Mouse (Mus musculus) testis, adult 2 months (tissue): ENCODE data around the gene Sertad3. TPM values are rescaled to one million over a fixed set of nuclear protein-coding genes. Genes with fewer than 3 reads are reported as not detected.

Experiments
- H3K27ac ChIP-seq: fragments of 200-500 bp; 2 replicates; pipeline ENCODE4 v1.5.1; 2012; ENCODE audit warnings: low read depth, low read length; ENCODE audit not compliant: control insufficient read depth, insufficient read depth
- H3K27me3 ChIP-seq: fragments of 200-500 bp; 2 replicates; pipeline ENCODE4 v1.6.1; 2012; ENCODE audit warnings: mild to moderate bottlenecking, low read length, moderate library complexity; ENCODE audit not compliant: control insufficient read depth, insufficient read depth
- H3K36me3 ChIP-seq: fragments of 200-500 bp; 2 replicates; pipeline ENCODE4 v1.6.1; 2012; ENCODE audit warnings: mild to moderate bottlenecking, low read length; ENCODE audit not compliant: control insufficient read depth, insufficient read depth
- H3K4me1 ChIP-seq: fragments of 200-500 bp; 2 replicates; pipeline ENCODE4 v1.6.1; 2012; ENCODE audit warnings: low read length; ENCODE audit not compliant: control insufficient read depth, insufficient read depth
- H3K4me3 ChIP-seq: fragments of 200-500 bp; 2 replicates; pipeline ENCODE4 v1.5.1; 2012; ENCODE audit warnings: low read depth, mild to moderate bottlenecking, low read length, moderate library complexity, mixed read lengths; ENCODE audit not compliant: control insufficient read depth
- CTCF ChIP-seq: fragments of 200-500 bp; IDR thresholded peaks from 2 replicates; pipeline ENCODE4 v1.5.1; 2012; ENCODE audit warnings: low read depth, mild to moderate bottlenecking, inconsistent platforms, low read length, moderate library complexity; ENCODE audit not compliant: control insufficient read depth, insufficient read depth, insufficient replicate concordance
- POLR2A ChIP-seq: fragments of 200-500 bp; IDR thresholded peaks from 2 replicates; pipeline ENCODE4 v1.6.1; 2012; ENCODE audit warnings: low read depth, mild to moderate bottlenecking, inconsistent platforms, low read length, moderate library complexity; ENCODE audit not compliant: control insufficient read depth
- polyA plus RNA-seq: library from polyadenylated mRNA; depleted of rRNA; stranded (reverse); fragments of >200 nt; gene quantifications from 2 replicates; pipeline ENCODE4 v1.2.3, GENCODE M21; 2012; rRNA removed

Sertad3 gene
- polyA plus RNA-seq, result 4.1 and 4.7 TPM in 2 replicates

DNA sequence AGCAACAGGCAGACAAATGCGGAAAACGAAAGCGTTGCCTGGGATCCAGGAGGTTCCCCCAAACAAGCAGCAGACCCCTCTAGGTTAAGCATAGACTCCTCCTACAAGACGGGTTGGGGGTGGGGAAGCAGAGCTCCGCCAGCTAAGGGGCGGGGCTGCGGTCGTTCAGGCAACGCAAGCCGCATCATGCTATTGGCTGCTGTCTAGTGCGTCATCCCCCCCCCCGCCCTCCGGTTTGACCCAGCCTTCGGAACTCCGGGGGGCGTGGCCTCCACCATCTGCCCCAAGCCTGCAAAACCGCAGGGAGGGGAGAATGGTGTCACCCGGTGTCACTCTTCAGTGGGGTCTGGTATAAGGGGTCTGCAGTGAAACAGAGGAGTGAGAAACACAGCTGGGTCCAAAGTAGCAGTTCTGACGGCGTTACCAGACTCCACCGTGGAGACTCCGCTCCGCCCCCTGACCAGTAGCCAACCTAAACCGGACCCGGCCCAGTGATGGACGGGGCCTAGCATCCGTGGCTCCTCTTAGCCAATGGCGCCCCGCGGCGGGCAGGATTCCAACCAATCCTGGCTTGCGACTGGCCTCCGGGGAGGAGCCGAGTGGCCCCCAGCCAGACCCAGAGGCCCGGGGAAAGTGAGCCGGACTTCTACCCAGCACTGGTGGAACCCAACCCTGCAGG is at the start of gene Sertad3:
Gene Sertad3, plus strand, starts transcription at position 613 of the 679 bp plus-strand sequence.
- Histone ChIP-seq H3K27me3 (no peaks in the 10 kb centered on the region), H3K4me3 (peak within 1 kb of the TSS; percentile 87), H3K27ac (peak within 1 kb of the TSS; percentile 90), H3K4me1 (peaks cover 11% of the 10 kb centered on the region), H3K36me3 (no peaks in the 10 kb centered on the region)
- TF ChIP-seq POLR2A, result peak; percentile 58; the same call in 1 of the 2 replicates
- TF ChIP-seq CTCF, result no peak

DNA sequence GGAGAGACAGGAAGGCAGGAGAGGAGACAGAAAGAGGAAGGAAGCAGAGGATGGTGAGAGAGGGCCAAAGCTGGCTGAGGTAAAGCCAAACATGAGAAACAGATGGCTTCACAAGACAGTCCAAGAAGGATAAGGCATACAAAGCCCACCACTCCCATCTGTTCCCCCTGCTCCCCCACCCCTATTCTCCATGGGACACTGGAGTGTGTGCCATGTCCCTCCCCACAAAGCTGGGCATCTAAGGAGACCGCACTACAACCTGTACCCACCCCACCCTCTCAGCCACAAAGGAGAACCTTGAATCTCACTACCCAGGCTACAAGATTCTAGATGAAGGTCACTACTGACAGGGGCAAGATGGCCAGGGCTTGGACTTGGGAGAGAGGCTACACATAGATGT is 46.2 kb upstream of the Sertad3 start:
- H3K4me1 ChIP-seq, result no peaks in the 10 kb centered on the region; the same call in none of the 2 replicates
- no peak overlapping the region for H3K4me3 ChIP-seq
- no peaks in the 10 kb centered on the region for H3K36me3 ChIP-seq
- H3K27ac ChIP-seq, result no peak overlapping the region
- TF ChIP-seq POLR2A (no peak), CTCF (no peak)
- no peaks in the 10 kb centered on the region for H3K27me3 ChIP-seq

DNA sequence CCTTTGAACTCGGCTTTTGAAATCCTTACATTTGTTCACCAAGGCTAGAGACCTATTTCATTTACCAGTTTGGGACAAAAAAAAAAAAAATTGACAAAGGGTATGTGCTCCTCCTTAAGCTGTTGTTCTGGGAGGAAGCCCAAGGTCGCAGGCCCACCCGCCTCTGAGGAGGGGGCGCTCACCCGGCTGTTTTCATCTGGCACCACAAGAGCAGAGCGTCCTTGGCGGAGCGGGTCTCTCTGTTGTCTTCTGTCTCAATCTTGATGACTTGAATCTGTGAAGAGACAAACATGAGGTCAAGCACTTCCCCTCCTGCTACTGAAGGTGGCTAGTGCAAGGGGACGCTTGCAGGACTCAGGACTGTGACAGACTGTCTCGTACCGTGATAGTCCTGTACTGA is 45.6 kb upstream of the Sertad3 start:
- H3K27me3 ChIP-seq, result no peaks in the 10 kb centered on the region
- no peak overlapping the region for H3K27ac ChIP-seq
- no peaks in the 10 kb centered on the region for H3K36me3 ChIP-seq
- TF ChIP-seq POLR2A (no peak), CTCF (no peak)
- H3K4me3 ChIP-seq, result no peak overlapping the region
- peaks cover 3% of the 10 kb centered on the region for H3K4me1 ChIP-seq

DNA sequence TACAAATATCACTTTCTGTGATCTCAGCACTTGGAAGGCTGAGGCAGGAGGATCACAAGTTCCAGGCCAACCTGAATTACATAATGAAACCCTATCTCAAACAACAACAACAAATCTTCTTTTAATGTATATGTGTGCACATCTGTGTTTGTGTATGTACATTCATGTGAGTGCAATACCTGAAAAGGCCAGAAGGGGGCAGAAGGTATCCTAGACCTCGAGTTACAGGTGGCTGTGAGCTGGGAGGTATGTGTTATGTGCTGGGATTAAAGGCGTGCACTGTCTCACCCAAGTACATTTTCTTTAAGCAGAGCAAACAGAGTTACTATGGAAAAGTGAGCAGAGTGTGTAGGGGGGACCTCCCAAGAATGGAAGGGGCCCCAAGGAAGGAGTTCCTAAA is 44.4 kb upstream of the Sertad3 start:
- Histone ChIP-seq H3K4me3 (no peak overlapping the region), H3K27me3 (no peaks in the 10 kb centered on the region), H3K27ac (no peak overlapping the region), H3K4me1 (peaks cover 4% of the 10 kb centered on the region), H3K36me3 (no peaks in the 10 kb centered on the region)
- TF ChIP-seq POLR2A (no peak), CTCF (peak; percentile 23; the same call in 1 of the 2 replicates)

DNA sequence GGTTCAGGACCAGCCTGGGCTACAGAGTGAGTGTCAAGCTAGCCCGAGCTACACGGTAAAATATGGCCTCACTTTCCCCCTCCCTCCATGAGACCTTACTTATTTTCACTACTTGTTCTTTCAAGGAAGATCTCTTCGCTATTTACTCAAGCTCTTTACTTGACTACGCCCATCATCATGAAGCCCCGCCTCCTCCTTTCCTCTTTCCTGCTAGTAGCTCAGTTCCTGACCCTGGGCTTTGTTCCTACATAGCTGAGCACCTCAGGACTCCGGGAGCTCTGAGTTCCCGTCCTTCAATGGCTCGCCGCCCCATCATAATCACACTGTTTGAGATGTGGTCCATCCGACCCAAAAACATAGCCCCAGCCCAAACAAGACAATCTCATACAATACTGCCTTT is 40.2 kb upstream of the Sertad3 start:
- Histone ChIP-seq H3K36me3 (no peaks in the 10 kb centered on the region), H3K4me1 (peaks cover 4% of the 10 kb centered on the region), H3K4me3 (no peak overlapping the region), H3K27me3 (no peaks in the 10 kb centered on the region), H3K27ac (no peak overlapping the region)
- TF ChIP-seq POLR2A (no peak), CTCF (no peak)

DNA sequence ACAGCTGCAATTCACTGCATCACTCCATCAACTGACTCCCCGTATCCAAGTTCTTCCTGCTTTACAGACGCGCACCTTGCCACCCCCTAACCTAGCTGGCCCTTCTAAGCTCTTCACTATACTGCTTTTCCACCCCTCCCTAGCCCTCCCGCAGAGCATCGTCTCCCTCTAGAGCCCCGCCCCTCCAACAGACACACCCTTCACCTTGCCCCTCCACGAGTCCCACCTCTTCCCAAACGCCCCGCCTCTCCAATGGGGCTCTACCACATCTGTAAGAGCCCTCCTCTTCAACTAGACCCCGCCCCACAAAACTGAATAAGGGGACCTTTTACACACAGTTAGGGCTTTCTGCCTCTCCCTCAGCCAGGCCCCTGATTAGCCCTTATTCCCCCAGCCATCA is 39.8 kb upstream of the Sertad3 start:
- Histone ChIP-seq H3K27ac (no peak overlapping the region), H3K27me3 (no peaks in the 10 kb centered on the region), H3K4me3 (no peak overlapping the region), H3K36me3 (no peaks in the 10 kb centered on the region), H3K4me1 (peaks cover 4% of the 10 kb centered on the region)
- TF ChIP-seq POLR2A (no peak), CTCF (no peak)

DNA sequence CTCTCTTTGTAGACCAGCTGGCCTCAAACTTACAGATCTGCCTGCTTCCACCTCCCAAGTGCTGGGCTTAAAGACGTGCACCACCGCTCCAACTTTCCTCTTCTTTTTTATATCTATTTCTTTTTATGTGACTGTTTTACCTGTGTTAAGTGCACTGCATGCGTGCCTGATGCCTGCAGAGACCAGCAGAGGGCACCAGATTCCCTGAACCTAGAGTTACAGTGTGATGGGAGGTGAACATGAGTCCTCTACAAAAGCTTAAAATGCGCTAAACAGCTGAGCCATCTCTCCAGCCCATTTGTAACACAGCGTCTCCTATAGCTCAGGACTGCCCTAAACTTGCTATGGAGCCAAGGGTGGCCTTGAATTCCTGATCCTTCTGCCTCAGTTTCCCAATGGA is 36.0 kb upstream of the Sertad3 start:
- Histone ChIP-seq H3K36me3 (no peaks in the 10 kb centered on the region), H3K27ac (no peak overlapping the region), H3K27me3 (no peaks in the 10 kb centered on the region), H3K4me1 (peaks cover 4% of the 10 kb centered on the region), H3K4me3 (no peak overlapping the region)
- TF ChIP-seq POLR2A (no peak), CTCF (no peak; the same call in 1 of the 2 replicates)
